Mouse (Mus musculus) left cerebral cortex, adult 18-20 months (tissue): ENCODE measurements around the gene Ubp1. TPM values are rescaled to one million over a fixed set of nuclear protein-coding genes. Genes with fewer than 3 reads are reported as not detected.

ENCODE experiments used
- DNase-seq, 2 experiments: peaks; one replicate each; pipeline ENCODE4 v3.0.0; 2021 to 2022; ENCODE audit warnings: low spot score in 2 of 2, mixed read lengths in 1 of 2
- total RNA-seq, 2 experiments: library from RNA; stranded (reverse); gene quantifications; 2 replicates each; pipeline ENCODE4 v1.2.3; 2021

Gene Ubp1
- total RNA-seq, 2 experiments from 2014 or later: 65.0 to 65.2 TPM

DNA sequence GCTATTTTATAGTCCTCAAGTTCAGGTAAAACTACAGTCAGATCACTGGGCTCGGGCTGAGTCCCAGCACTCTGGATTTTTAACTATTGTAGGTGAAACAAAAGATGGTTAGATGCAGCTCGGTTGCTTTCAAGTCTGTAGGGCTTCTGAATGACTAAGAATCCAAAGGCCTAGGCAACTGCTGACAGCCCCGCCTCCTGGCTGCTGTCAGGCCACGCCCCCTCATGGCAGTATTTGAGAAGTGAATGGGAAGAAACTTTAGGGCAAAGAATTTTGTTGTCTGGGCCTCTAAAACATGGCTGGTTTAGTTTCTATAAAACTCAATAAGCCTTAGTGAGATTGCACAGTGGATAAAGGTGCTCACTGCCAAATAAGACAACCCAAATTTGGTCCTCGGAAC lies 78.8 kb downstream of the Ubp1 start:
- no peak for DNase-seq

DNA sequence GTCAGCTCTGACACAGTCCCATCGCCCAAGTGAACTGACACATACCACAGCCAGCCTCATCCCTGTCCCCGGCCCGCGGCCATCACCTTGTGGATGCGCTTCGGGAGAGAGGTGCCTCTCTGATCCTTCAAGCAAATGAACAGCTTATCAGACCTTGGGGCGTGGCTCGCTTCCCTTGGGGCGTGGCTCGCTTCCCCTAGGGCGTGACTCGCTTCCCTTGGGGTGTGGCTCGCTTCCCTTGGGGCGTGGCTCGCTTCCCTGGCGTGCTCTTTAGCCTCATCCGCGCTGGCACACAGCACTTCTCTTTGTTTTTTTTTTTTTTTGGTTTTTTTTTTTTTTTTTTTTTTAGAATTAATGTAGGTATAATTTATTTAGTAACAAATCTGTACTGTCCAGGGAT lies 80.5 kb downstream of the Ubp1 start:
- no peak for DNase-seq

DNA sequence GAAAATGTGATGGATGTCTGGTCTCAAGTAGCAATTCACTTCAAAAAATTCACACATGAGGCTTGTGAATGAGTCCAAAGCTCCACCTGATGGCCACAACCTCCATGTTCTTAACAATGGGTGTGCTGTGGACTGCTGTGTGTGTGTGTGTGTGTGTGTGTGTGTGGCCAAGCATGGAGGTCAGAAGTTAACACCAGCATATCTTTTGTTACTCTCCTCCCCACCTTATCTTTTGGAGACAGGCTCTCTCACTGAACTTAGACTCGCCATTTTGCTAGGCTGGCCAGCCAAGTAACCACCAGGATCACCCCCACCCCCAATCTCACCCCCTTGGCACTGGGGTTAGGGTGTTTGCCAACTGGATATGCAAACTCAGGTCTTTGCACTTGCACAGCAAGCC lies 83.3 kb downstream of the Ubp1 start:
- no peak for DNase-seq

DNA sequence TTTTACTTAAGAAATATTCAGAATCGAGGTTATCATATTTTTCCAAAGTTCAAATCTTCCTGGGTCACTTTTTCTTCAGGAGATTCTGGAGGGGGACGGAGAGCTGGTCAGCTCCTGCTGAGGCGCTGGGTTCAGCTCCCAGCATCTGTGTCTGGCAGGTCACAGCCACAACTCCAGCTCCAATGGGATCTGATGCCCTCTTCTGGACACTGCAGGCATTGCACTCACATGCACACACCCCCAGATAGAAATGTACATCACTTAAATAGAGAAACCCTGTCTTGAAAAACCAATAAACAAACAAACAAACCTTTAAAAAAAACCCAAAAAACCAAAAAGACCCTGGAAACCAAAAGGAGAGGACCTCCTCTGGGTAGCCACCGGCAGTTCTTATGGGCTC lies 85.0 kb downstream of the Ubp1 start:
- DNase-seq: no peak

DNA sequence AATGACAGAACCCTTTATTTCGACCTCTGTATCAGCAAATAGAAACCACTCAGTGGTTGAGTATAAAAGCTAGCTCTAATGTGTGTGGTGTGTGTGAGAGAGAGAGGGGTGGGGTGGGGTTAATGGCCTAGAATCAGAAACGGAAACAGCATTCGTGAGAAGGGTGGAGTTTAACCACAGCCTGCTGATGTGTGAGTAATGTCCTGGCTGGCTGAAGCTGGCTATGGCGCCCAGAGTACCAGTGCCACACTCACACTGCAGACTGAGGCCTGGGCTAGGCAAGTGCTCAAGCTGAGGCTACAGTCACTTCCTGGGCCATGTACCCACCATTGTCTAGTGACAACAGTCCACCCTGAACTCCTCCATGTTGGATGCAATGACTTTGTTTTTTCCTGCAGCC lies 85.7 kb downstream of the Ubp1 start:
- no peak for DNase-seq

DNA sequence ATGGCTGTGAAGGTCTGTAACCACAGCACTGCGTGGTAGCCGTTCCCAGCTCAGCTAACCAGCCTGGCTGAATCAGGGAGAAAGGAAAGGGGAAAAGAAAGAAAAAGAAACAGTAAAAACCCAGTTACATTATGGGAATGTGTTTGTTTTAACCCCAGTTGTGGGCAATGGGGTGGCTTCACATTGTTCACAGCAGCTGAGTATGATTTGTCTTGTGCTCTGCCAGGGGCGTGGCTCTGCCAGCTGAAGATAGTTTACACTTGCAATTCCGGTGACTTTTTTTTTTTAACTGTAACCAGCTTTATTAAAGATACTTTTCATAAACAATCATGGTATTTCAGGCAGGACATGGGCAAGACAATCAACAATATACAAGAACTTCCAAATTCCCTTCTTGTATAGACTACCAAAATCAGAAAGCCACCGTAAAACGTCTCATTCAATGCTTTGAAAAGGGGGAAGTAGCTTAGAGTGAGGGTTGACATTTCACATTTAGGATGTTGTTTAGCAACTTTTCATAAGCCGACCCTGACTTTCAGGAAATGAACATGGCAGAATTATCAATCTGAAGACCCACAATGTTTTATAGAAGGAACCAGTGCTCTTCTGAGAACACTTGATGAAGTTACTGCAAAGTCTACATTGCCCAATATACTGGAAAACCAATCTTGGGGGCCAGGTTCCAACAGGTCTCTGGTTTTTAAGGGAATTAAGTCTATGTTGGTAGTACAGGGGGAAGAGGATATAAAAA lies 88.5 kb downstream of the Ubp1 start:
- DNase-seq: no peak

DNA sequence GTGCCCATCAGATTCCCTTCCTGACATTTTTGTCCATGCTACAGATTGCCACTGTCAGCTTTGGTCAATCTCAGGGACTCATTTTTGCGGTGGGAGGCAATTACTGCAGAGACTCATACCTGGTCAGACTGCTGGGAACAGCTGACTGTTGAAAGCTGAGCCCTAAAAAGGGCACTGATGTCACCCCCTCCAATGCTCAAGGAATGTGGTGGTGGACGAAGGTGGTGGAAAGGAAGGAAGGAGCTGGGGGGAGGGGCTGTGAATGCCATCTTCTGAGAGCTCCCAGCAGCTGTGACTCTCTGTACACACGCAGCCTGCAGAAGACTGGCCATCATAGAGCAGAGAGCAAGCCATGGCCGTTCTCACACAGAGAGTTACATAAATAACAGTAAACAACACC lies 91.4 kb downstream of the Ubp1 start:
- DNase-seq: no peak

DNA sequence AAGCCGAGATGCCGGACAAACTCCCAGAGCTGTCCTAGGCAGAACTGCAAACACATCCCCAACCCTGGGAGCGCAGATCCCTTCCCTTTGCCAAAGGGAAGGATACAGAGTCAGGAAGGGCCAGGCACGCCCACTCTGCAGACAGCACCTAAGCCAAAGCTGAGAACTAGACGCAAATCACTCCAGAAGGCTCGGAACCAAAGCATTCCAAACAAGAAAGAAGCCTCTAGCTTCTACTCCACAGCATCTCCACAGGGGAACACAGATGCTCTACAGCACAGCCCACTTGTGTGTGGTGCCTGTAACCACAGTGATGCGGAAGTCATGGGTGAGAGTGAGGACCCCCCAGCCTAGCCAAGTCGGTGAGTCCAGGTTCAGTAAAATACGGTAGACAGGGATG lies 94.4 kb downstream of the Ubp1 start:
- DNase-seq: no peak

DNA sequence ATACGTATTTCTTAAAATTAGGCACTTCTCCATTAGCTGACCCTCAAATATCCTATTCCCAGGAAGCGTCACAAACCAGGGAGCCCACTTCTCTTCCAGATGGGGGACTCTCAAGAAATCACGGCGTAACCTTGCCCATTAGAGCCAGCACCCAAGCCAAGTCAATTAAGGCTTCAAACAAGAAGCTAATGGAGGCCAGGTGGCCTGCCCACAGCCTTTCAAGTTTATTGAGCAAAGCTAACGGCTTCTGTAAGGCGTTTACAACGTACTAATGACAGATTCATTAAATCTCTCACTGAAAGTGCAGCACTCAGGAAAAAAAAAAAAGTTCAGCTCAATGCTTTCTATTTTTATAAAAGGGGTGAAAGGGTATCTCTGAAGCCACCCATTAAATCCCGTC lies 95.1 kb downstream of the Ubp1 start:
- DNase-seq: no peak

DNA sequence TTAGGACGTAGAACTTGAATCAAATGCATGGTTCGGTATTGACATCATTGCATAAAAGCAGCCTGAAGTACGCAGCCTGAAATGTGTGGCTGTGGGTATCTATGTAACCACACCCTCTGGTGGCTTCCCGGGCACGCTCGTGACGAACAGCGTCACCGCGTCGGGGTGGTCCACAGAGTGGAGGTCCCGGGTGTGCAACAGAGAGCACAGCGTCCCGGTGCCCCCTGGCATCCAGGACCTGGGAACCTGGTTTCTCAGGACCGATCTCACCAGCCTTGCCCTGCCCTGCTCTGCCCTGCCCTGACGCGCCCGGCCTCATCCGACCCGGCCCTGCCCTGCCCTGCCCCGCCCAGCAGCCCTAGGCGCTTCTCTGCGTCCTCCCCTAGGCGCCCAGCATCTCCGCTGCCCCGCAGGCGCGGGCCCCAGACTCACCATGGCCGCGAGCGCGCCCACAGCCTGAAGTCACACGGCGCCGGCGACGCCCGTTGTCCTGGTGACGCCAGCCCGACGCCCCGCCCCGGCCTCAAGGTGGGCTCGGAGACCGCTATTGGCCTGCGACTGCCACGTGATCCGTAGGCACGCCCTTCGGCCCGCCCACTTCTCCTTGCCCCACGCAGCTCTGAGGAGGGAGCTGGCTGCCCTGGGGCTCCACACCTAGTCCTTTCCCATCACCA lies 95.7 kb downstream of the Ubp1 start:
- peak; percentile 85 to 92 for DNase-seq

Other genes with a start within 250 kb of the Ubp1 start
- 10 to 100 TPM; 66.4 to 68.1 TPM for gene Pdcd6ip, start 222.7 kb upstream of the Ubp1 start, total RNA-seq
- gene Clasp2, start 189.5 kb upstream of the Ubp1 start, total RNA-seq: 100 to 1,000 TPM; 199 to 200 TPM
- gene Fbxl2, start 115.3 kb downstream of the Ubp1 start, total RNA-seq: 10 to 100 TPM; 55.3 to 57.6 TPM
- gene Susd5, start 126.2 kb downstream of the Ubp1 start, total RNA-seq: 10 to 100 TPM in 1 of 2 experiments, 1 to 10 TPM in 1; 8.1 to 10.3 TPM